Mouse (Mus musculus): ENCODE measurements around the gene Amigo2.
A peak's percentile ranks its signal among the peaks of the same experiment; 100 is the strongest.
"Not testable (repeated sequence)": the region's sequence is repeated elsewhere in the genome, so short reads cannot be mapped to it uniquely, and the experiment has no call there.

Amigo2 gene

DNA sequence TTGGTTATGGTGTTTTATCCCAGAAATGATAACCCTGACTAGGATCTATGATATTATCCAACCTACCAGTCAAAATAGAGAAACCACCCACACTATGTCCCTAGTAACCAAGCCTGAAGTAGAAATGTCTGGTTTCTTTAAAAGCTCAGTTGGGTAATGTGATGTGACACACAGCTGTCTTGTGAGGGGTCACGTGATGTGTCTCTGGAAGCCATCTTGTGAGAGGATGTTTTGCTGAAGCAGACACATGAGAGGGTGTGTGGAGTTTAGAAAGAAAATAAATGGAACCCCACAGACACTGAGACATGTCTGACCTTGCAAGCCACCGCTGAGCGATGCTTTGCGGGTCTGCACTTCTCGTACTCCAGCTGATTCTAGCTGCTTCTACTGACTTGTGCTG, 30.2 kb downstream of the Amigo2 start:
- DNase-seq (ENCODE audit: low spot score), result no peak

DNA sequence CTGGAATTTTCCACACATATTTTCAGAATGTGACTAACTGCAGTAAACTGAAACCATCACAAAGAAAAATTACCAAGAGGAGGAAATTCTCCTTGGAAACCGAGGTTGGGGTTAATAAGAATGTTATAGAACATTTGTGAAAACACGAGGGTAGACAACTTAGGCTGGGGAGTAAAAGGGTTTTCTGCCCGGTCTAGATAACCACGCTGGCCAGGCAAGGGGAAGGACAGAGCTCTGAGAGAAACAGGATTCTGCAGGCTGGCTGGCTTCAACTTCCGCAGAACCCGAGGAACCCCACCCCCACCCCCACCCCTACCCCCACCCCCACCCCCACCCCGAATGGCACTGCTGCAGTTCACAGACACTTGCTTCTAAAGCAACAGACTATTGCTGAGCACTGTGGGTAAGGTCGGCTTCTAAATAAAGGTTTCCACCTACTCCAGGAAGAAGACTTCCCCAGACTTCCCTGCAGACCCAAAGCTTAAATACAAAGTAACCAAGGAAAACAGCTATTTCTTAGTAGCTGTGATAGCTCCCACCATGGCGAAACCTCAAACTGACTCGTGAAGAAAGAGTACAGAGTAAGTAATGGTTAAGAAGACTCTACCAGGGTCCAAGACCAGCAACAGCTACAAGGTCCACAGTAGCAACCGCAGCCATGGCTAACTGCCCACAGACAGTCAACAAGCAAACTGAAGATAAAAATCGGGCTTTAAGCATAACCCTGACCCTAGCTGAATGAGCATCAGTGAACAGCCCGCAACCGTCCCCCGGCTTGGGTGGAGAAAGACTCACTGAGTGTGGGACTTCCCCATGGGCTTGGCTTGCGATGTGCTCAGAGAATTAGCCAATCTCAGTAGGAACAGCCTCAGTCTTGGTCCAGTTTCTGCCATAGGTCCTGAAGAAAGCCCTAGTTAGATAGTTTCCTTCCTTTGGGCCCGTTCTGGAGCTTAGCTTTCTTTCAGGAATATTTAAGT, 34.3 kb downstream of the Amigo2 start:
- no peak for DNase-seq (ENCODE audit: low spot score)

DNA sequence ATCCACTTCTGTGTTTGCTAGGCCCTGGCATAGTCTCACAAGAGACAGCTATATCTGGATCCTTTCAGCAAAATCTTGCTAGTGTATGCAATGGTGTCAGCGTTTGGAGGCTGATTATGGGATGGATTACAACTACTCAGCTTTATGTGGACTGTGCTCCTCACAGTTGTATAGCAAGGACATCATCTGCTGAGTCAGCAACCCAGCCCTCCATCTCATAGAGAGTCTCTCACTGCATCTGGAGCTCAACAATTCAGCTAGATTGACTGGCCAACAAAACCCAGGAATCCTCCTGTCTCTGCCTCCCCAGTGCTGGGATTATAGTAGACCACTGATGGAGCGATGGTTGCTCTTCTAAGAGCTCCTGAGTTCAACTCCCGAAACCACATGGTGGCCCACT, 37.3 kb downstream of the Amigo2 start:
- DNase-seq (ENCODE audit: low spot score), result not testable (repeated sequence)

DNA sequence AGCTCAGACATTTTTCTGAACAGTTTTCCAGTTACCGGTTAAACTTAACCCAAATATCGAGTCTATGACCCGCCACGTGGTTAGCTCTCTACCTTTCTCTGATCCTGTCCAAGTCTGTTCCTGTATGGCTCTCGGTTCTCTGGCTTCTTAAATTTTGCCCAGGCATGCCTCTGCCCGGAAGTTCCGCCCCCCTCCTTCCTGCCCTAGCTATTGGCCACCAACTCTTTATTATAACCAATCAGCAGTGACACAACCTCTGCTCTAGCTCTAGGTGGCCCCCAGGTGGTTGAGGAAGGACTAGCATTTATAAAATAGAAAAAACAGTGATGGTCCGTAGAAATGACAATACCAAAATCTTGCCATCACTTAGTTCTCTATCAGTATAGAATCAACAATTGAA, 40.6 kb downstream of the Amigo2 start:
- no peak for DNase-seq (ENCODE audit: low spot score)

DNA sequence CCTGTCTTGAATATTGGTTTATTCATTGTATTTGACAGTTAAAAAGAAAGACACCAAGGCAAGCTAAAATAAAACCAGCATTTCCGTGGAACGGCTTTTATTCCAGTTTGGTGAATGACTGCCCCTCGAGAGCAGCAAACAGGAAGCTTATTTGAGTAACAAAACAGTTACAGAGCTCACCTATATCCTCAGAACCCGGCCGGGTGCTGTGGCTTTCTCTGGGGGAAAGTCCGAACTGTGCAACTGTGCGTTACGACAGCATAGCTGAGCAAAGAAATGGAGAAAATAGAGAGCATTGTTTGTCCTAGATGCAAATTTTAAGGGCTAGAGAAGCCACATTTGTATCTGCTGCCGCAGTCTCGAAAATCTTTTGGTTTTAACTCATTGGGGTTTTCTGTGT, 41.3 kb downstream of the Amigo2 start:
- DNase-seq (ENCODE audit: low spot score), result no peak

DNA sequence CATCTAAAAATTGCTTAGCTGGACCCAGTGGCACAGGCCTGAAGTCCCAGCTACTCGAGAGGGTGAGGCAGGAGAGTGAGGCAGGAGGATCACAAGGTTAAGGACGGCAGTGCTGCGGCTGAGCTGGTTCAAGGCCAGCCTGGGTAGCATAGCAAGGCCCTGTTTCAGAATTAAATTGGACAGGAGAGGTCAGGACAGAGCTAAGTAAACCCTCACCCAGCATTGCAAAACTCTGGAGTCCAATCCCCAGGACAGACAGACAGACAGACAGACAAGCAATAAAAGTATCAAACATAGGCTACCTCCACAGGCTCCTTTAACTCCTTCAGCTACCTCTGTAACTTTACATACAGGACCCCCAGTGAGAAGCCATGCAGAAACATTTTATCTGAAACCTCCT, 42.2 kb downstream of the Amigo2 start:
- no peak for DNase-seq (ENCODE audit: low spot score)

DNA sequence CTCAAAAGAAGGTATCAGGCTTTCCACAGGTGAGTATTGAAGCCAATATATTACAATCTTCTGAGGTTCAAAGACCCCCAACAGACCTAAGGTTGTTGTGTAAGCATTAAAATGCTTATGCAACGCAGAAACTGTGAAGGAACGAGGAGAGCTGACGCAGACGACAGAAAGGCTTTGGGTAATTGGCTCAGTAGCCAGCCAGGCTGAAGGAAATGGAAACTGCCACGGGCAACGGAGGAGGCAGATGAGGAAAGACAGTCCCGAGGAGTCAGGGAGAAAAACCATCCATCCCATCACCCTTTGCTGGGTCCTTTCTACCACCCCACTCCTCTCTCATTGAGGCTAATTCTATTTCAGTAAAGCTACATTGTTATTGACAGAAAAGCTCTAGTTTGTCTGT, 50.4 kb downstream of the Amigo2 start:
- DNase-seq (ENCODE audit: low spot score), result no peak

DNA sequence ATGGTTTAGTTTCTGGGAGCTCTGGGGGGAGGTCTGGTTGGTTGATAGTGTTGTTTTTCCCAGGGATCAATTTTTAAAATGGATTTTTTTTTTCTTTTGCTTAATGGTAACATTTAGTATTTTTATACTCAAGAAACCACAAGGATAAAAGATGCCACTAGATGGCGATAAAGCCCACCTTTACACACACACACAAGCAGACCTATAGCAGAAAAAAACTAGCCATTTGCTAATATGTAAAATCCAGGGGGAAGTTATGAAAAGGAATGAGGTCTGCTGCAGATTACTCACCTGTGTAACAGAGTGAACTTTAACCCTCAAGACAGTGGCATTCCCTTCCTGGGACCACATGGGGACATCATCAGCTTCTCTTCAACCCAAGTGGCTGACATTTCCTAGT, 51.5 kb downstream of the Amigo2 start:
- DNase-seq (ENCODE audit: low spot score), result peak; percentile 86
